8 mouse cellular contexts compared by ENCODE assay signal in the genomic region with DNA sequence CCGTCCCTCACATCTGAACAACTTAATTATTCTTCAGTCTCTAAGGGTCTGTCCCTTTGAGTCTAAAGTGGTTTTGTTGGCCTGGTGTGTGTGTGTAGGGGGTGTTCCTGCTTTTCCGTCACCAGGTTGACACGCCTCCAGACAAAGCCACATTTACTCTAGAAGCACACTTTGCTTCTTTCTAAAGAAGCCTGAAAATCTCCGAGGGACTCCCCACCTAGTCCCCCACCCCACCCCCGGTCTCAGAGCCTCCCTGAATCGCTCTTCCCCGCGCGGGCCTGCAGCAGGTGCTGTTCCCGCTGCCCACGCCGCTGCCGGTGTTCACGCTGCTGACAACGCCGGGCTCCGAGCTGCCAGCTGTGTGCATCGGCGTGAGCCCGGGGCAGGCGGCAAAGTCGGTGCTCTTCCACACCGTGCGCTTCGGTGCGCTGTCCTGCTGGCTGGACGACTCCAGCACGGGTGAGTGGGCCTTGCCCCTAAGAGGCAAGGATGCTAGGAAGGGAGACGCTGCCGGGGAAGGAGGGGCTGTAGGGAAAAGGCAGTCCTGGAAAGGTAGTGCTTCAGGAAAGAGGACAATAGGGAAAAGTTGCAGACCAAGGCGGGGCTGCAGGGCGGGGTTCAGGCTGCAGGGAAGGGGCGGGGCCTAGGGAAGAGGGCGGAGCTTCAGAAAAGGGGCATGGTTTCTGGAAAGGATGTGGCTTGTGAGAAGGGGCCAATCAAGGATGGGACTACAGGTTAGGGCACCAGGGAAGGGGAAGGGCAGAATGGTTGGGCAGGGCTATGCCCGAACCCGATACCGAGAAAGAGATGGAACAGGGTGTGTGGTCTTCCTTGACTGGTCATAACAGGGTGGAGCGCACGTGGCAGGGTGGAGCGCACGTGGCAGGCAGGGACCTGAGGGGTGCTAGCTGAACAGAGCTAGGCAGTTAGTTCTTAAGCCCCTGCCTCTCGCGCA. TPM values are rescaled to one million over a fixed set of nuclear protein-coding genes. Genes with fewer than 3 reads are reported as not detected.
A peak's percentile ranks its signal among the peaks of the same experiment; 100 is the strongest.
DNase-seq lines count a peak whose midpoint lies in the region; ATAC-seq and TF ChIP-seq lines count a peak whose summit lies in the region.

No protein-coding gene starts in this region.

- no peaks in the 10 kb centered on the region for H3K9me3 ChIP-seq in intestine, embryonic 14.5 days (ENCODE audit: control insufficient read depth, low read length)
- H3K9me3 ChIP-seq in liver, embryonic 12.5 days (replicated peaks) = no peaks in the 10 kb centered on the region
- no peaks in the 10 kb centered on the region for H3K9me3 ChIP-seq in stomach, embryonic 14.5 days (ENCODE audit: control insufficient read depth, low read depth, low read length)

- no peaks in the 10 kb centered on the region for H3K79me2 ChIP-seq in myocyte (ENCODE audit: control insufficient read depth, insufficient read depth)

- H3K27me3 ChIP-seq in intestine, embryonic 14.5 days (replicated peaks; ENCODE audit: control insufficient read depth, insufficient read depth, low read length) = no peaks in the 10 kb centered on the region
- H3K27me3 ChIP-seq in liver, embryonic 12.5 days (replicated peaks) = 0 out of 2 replicates have a peak, but pooled peaks cover 4% of the 10 kb centered on the region
- no peaks in the 10 kb centered on the region for H3K27me3 ChIP-seq in myocyte (ENCODE audit: control insufficient read depth, insufficient read depth, insufficient read length)
- no peaks in the 10 kb centered on the region for H3K27me3 ChIP-seq in stomach, embryonic 14.5 days (ENCODE audit: control insufficient read depth, insufficient read depth, low read length)

- peak overlapping the region; percentile 89 for H3K4me2 ChIP-seq in intestine, embryonic 14.5 days (ENCODE audit: low read length)
- H3K4me2 ChIP-seq in liver, embryonic 12.5 days = peak overlapping the region; percentile 87
- no peak overlapping the region for H3K4me2 ChIP-seq in myocyte (ENCODE audit: low read depth)
- peak overlapping the region; percentile 83 for H3K4me2 ChIP-seq in stomach, embryonic 14.5 days (replicated peaks; ENCODE audit: low read depth, low read length)

- peak; percentile 85 for DNase-seq in WW6 (ENCODE audit: low read depth, low spot score)
- peak; percentile 56 for DNase-seq in gastrocnemius, postnatal 25 days
- DNase-seq in intestine, embryonic 14.5 days (ENCODE audit: low spot score) = peak; percentile 97
- no peak for DNase-seq in frontal cortex, postnatal 25 days (ENCODE audit: low spot score in 2 of 2)

- TF ChIP-seq POLR2A in myocyte (IDR thresholded peaks at IDR 0.05; ENCODE audit: insufficient read length, low read depth) = peak; percentile 50

- H3K36me3 ChIP-seq in intestine, embryonic 14.5 days (ENCODE audit: control insufficient read depth, insufficient read depth, low read length) = no peaks in the 10 kb centered on the region
- peaks cover 10% of the 10 kb centered on the region for H3K36me3 ChIP-seq in liver, embryonic 12.5 days
- H3K36me3 ChIP-seq in myocyte (ENCODE audit: control insufficient read depth, insufficient read depth) = no peaks in the 10 kb centered on the region
- no peaks in the 10 kb centered on the region for H3K36me3 ChIP-seq in stomach, embryonic 14.5 days (ENCODE audit: control insufficient read depth, insufficient read depth, low read length)

- peak; percentile 96 for ATAC-seq in common myeloid progenitor, adult 5-6 weeks (replicated peaks; ENCODE audit: low read depth, poor library complexity, severe bottlenecking)
- ATAC-seq in intestine, embryonic 14.5 days (replicated peaks; ENCODE audit: low FRiP score, low TSS enrichment, low read depth) = peak; percentile 83
- peak; percentile 95 for ATAC-seq in liver, embryonic 12.5 days
- peak; percentile 85 for ATAC-seq in stomach, embryonic 14.5 days (ENCODE audit: insufficient number of reproducible peaks, insufficient read depth, low FRiP score, low read depth)

- no peak overlapping the region for H3ac ChIP-seq in myocyte (ENCODE audit: control insufficient read depth, insufficient read length)

- peak overlapping the region; percentile 58 for H3K9ac ChIP-seq in intestine, embryonic 14.5 days (ENCODE audit: low read length)
- H3K9ac ChIP-seq in liver, embryonic 12.5 days = peak overlapping the region; percentile 65
- peak overlapping the region; percentile 63 for H3K9ac ChIP-seq in stomach, embryonic 14.5 days (replicated peaks; ENCODE audit: low read depth, low read length)

- WGBS in intestine, embryonic 14.5 days = 5% methylated on average over 43 of the region's 43 CpGs
- 6% methylated on average over 43 of the region's 43 CpGs for WGBS in liver, embryonic 12.5 days (ENCODE audit: insufficient replicate concordance)
- 7% methylated on average over 43 of the region's 43 CpGs for WGBS in stomach, embryonic 14.5 days

- peak overlapping the region; percentile 51; the same call in 1 of the 2 replicates for H3K27ac ChIP-seq in intestine, embryonic 14.5 days (ENCODE audit: low read depth)
- peak overlapping the region; percentile 73 for H3K27ac ChIP-seq in liver, embryonic 12.5 days
- H3K27ac ChIP-seq in stomach, embryonic 14.5 days (ENCODE audit: low read length) = peak overlapping the region; percentile 11; the same call in 1 of the 2 replicates

- 0 out of 2 replicates have a peak, but pooled peaks cover 4% of the 10 kb centered on the region for H3K4me1 ChIP-seq in intestine, embryonic 14.5 days (replicated peaks; ENCODE audit: control insufficient read depth, insufficient read depth, low read length)
- peaks cover 34% of the 10 kb centered on the region for H3K4me1 ChIP-seq in liver, embryonic 12.5 days
- H3K4me1 ChIP-seq in stomach, embryonic 14.5 days (ENCODE audit: control insufficient read depth, insufficient read depth, low read length) = no peaks in the 10 kb centered on the region

- H3K4me3 ChIP-seq in intestine, embryonic 14.5 days (ENCODE audit: low read depth, low read length) = peak overlapping the region; percentile 44
- peak overlapping the region; percentile 53 for H3K4me3 ChIP-seq in liver, embryonic 12.5 days
- H3K4me3 ChIP-seq in myocyte = no peak overlapping the region
- peak overlapping the region; percentile 47 for H3K4me3 ChIP-seq in stomach, embryonic 14.5 days (ENCODE audit: low read depth, low read length)

TF ChIP-seq in myocyte, 11 proteins besides CTCF, POLR2A, EP300 and RAD21:
- TF ChIP-seq MAX (IDR thresholded peaks at IDR 0.05; ENCODE audit: low read depth) (no peak), POLR2AphosphoS2 (IDR thresholded peaks at IDR 0.05; ENCODE audit: insufficient read length, low read depth) (peak; percentile 76), USF1 (IDR thresholded peaks at IDR 0.05; ENCODE audit: low read depth) (no peak), MYOG (IDR thresholded peaks at IDR 0.05; ENCODE audit: control insufficient read depth in 1 of 3, insufficient read depth in 1 of 3, insufficient read length in 2 of 3, low read depth in 2 of 3) (peak in 2 of 3 experiments; percentile 9 to 29), MYOD1 (IDR thresholded peaks at IDR 0.05; ENCODE audit: control insufficient read depth in 1 of 3, insufficient read length in 2 of 3, low read depth in 2 of 3) (peak in 2 of 3 experiments; percentile 5 to 41), TCF12 (IDR thresholded peaks at IDR 0.05; ENCODE audit: insufficient read depth, poor library complexity, severe bottlenecking) (no peak)

RNA-seq across cellular contexts. Expression of a gene that starts 19.1 kb away (rescaled TPM):
- total RNA-seq in common myeloid progenitor, adult 5-6 weeks (2017) = 65.8 and 72.9 TPM in 2 replicates
- under 1 TPM; 0.29 to 0.36 TPM for total RNA-seq in gastrocnemius, postnatal 25 days (2021)
- polyA plus RNA-seq in intestine, embryonic 14.5 days (2014; fragmentation: Nextera tagmentation; extraction: Ambion mirVana) = 10.0 and 11.6 TPM in 2 replicates
- polyA plus RNA-seq in liver, embryonic 12.5 days (2016; fragmentation: Nextera tagmentation; extraction: Ambion mirVana) = 33.3 and 35.0 TPM in 2 replicates
- polyA plus RNA-seq in myocyte (2012; fragmentation: generic; extraction: Trizol) = 0.18 TPM
- polyA plus RNA-seq in stomach, embryonic 14.5 days (2014; fragmentation: Nextera tagmentation; extraction: Ambion mirVana) = 8.5 and 11.3 TPM in 2 replicates

RNA-seq across cellular contexts. Expression of a gene that starts 19.3 kb away (rescaled TPM):
- 417 and 491 TPM in 2 replicates for total RNA-seq in common myeloid progenitor, adult 5-6 weeks (2017)
- total RNA-seq in gastrocnemius, postnatal 25 days (2021) = 100 to 1,000 TPM; 116 to 137 TPM
- 444 and 452 TPM in 2 replicates for polyA plus RNA-seq in intestine, embryonic 14.5 days (2014; fragmentation: Nextera tagmentation; extraction: Ambion mirVana)
- polyA plus RNA-seq in liver, embryonic 12.5 days (2016; fragmentation: Nextera tagmentation; extraction: Ambion mirVana) = 325 and 336 TPM in 2 replicates
- polyA plus RNA-seq in myocyte (2012; fragmentation: generic; extraction: Trizol) = 335 TPM
- polyA plus RNA-seq in stomach, embryonic 14.5 days (2014; fragmentation: Nextera tagmentation; extraction: Ambion mirVana) = 413 and 444 TPM in 2 replicates

RNA-seq across cellular contexts. Expression of a gene that starts 38.8 kb away (rescaled TPM):
- total RNA-seq in common myeloid progenitor, adult 5-6 weeks (2017) = 42.6 and 76.9 TPM in 2 replicates
- 10 to 100 TPM; 36.7 to 45.8 TPM for total RNA-seq in gastrocnemius, postnatal 25 days (2021)
- 298 and 300 TPM in 2 replicates for polyA plus RNA-seq in intestine, embryonic 14.5 days (2014; fragmentation: Nextera tagmentation; extraction: Ambion mirVana)
- 165 and 166 TPM in 2 replicates for polyA plus RNA-seq in liver, embryonic 12.5 days (2016; fragmentation: Nextera tagmentation; extraction: Ambion mirVana)
- polyA plus RNA-seq in myocyte (2012; fragmentation: generic; extraction: Trizol) = 270 TPM
- polyA plus RNA-seq in stomach, embryonic 14.5 days (2014; fragmentation: Nextera tagmentation; extraction: Ambion mirVana) = 272 and 280 TPM in 2 replicates

Comparison
In these comparisons a context has a peak if more than half of its experiments do, and no peak if none do; other contexts are left out.
1. DNase-seq: peak in WW6 (single experiment), gastrocnemius, postnatal 25 days (single experiment) and intestine, embryonic 14.5 days (single experiment); none in frontal cortex, postnatal 25 days (0 of 2).
2. H3K27ac ChIP-seq: peak in every context shown above with its lines; median percentile 73 in liver, embryonic 12.5 days; 51 in intestine, embryonic 14.5 days; 11 in stomach, embryonic 14.5 days.
3. Peak in every context shown above with its lines, with median percentiles within 50 percentile points of each other: ATAC-seq and H3K9ac ChIP-seq.